Mouse (Mus musculus): ENCODE results near the gene Metrnl. TPM values are rescaled to one million over a fixed set of nuclear protein-coding genes. Genes with fewer than 3 reads are reported as not detected.

The Metrnl gene
- total RNA-seq, 4 experiments from 2014 or later: 11.9 to 13.1 (median 12.9) TPM

DNA sequence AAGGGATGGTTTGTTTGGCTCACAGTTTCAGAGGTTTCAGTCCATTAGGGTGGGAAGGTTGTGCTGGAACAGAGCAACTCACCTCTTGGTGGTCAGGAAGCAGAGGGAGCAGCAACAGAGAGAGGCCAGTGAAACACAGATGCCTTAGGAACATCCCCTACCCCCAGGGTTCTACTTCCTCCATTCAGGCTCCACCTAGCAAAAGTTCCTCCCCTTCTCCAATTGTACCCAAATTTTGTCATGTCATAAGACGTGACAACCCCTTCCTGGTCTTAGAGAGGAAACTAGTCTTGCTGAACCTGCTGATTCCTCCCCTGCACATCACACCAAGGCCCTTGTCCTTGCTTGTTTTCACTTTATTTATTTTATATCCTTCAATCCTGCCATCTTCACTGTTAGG, 32.8 kb downstream of the Metrnl start:
- DNase-seq (ENCODE audit: low spot score in 2 of 2): no peak

DNA sequence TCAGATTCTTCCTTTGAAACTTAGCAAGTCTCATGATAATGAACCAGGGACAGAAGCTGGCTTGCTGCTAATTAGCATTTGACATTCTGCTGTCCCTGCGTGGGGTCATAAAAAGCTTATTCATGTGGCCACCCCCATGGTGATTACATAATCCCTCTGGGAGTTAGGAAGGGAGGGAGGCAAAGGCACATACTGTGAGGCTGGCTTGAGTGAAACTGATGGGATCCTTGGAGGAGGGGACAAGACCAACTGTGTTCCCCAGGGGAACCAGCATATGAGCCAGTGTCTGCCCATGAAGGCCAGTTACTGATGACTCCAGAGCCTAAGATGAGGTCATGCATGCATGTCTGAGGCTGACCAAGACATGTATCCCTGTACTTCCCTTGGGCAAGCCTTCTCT, 33.5 kb downstream of the Metrnl start:
- no peak for DNase-seq (ENCODE audit: low spot score in 2 of 2)

DNA sequence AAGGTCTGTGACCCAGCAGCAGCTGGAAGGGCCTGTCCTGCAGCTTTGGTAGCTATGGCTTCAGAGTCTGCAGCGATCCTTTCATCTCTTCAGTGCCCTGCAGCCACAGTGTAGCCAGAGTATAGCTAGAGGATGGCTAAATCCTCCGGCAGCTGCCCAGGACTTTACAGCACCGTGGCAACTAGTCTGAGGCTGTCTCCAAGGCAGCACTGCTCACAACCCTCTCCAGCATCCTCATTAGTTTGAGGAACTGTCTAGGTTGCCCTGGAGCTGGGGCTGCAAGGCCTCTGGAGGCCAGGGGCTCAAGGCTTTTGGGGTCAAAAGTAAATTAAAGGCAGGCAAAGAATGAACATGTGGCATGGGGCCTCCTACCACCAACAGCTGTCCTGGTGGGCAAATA, 37.3 kb downstream of the Metrnl start:
- DNase-seq (ENCODE audit: low spot score in 2 of 2): no peak

DNA sequence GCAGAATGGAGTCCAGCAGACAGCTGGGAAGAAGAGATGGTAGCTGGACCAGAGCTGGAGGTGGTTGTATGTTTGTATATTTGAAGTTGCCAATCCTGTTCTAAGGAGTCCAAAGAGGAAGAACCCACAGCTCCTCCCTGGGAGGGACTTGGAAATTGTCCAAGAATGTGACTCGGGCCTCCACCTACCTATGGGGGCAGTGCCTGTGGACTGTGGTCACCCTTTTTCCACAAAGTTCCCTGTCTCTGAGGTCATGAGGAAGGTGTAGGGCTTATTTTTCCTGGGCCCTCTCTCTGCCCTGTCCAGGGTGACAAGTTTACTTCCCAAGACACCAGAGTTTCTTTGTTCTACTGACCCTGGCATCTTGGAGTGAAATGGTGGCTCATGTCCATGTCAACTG, 39.6 kb downstream of the Metrnl start:
- no peak for DNase-seq (ENCODE audit: low spot score in 2 of 2)

DNA sequence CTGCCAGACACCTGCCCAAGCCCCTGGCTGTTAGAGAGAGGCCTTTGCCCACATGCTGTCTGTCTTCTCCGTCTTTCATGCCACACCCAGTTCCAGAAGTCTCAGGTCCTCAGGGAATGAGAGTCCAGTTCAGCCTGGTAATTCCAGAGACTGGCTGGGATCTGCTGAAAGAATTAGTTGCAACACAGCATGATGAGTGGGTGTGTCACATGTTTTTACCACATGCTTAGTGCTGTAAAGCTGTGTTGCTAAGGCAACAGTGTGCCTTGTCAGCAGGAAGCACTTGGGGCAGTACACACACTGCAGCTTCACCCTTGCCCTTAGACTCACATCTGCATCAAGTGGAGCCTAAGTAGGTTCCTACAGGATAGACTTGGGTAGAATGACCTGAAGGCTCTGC, 40.1 kb downstream of the Metrnl start:
- peak in 1 of 2 experiments; percentile 38 for DNase-seq (ENCODE audit: low spot score in 2 of 2)

DNA sequence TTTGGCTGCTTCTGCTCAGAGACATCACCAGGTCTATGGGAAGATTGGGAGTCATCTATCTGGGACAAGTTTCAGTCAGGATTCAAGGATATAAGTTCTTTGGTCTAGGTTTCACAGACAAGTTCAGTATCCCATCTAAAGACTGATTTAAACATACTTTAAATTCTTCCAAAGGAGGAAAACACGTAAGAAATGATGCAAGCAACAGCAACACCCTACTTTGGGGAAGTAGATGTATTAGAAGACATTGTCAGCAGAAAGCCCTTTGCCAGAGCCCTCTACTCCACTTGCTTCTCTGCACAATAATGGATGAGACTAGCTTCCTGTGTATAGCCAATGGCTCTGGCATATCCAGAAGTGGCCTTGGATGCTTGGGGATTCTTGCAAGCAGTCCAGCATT, 41.8 kb downstream of the Metrnl start:
- DNase-seq (ENCODE audit: low spot score in 2 of 2): no peak

DNA sequence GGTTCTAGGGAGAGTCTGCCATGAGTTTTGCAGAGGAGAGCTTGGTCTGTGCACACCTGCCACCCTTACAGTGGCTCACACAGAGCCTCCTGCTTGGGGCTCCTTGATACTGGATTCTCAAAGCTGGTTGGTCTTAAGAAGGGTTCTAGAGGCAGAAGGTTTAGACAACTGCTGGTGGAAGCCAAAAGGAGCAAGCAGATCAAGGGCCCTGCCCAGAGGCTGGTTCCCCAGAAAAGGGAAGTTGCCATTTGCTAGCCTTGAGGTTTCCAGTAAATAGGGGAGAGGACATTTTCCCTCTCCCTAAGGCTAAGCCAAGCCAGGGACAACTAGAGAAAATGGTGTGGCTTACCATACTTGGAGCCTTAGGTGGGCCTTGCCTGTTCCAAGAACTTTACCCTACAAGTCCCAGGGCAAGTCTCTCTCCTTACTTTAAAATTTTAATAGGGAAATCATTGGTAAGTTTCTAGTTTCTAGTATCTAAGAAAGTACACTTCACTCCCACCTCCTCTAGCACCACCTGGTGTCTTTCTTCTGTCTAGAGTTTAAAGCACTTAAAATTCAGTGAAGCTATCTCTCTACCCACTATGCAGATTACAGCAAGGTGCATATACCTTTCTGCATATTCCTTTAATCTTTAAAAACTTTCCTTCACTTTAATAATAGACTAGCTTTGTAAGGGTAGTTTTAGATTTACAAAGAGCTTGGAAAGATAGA, 42.7 kb downstream of the Metrnl start:
- no peak for DNase-seq (ENCODE audit: low spot score in 2 of 2)

DNA sequence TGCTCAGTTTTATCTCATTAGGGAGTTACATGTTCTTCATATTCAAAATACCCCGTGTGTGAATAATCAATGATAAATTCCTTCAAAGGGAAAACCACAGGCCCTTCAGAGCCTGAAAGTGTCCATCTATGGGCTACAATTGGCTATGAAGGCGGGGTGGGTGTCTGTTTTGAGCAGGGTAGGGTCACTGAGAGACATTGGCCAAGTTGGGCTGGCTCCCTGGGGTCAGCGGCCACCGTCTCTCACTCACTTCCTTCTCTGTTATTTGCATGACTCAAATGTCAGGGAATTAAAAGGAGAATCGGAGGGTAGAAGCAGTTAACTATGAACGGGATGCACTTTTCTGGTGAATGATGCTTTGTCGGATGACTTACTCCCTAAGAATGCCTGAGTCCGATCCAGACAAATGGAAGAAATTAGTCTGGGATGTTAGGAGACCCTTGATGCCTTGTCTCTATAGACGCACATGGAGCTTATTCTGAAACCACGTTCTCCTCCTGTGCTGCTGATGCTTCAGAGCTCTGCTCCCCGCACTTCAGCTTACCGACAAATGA, 45.7 kb downstream of the Metrnl start:
- DNase-seq (ENCODE audit: low spot score in 2 of 2): no peak

DNA sequence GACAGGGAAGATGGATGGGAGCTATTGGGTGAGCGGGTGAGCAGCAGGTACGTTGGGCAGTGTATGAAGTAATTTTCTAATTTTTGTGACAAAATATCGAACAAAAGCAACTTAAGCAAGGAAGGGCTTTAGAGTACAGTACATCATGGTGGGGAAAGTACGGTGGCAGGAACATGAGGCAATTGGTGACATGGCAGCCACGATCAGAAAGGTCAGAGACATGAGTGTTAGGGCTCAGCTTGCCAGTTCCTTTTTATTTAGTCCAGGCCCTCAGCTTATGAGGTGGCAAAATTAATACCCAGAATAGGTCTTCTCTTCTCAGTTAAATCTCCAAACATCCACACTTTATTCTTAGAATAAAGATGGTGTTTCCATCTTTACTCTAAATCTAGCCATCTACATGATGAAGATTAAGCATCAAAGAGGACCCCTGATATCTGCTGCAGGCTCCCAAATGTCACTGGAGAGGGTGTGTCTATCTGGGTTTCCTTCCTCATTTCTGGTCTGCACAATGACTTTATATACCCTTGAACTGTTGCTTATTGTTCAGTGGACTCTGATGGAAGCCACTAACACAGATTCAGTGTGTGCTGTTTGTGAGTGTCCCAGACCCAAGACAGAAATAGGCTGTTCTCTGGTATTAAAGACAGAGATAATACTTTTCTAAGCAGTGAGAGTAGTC, 46.8 kb downstream of the Metrnl start:
- DNase-seq (ENCODE audit: low spot score in 2 of 2): no peak

Other genes with a start within 250 kb of the Metrnl start
- gene Tbcd, start 249.6 kb upstream of the Metrnl start, total RNA-seq (2022): 10 to 100 TPM; 39.7 to 45.1 (median 40.9) TPM
- under 1 TPM; 0.14 to 0.30 (median 0.15) TPM for gene Zfp750, start 182.2 kb upstream of the Metrnl start, total RNA-seq (2022)
- gene B3gntl1, start 28.4 kb upstream of the Metrnl start, total RNA-seq (2022): 1 to 10 TPM; 6.5 to 8.0 (median 7.0) TPM
- not detected for gene Ptchd3, start 128.7 kb downstream of the Metrnl start, total RNA-seq (2022)